Mouse (Mus musculus) gastrocnemius, postnatal 25 days (tissue): ENCODE data around the gene Gmpr. TPM values are rescaled to one million over a fixed set of nuclear protein-coding genes. Genes with fewer than 3 reads are reported as not detected.

Experiments used
- DNase-seq: peaks from one replicate; pipeline ENCODE4 v3.0.0; 2022
- total RNA-seq, 2 experiments: library from RNA; stranded (reverse); gene quantifications; 1 replicate in 1 of 2; 2 replicates in 1 of 2; pipeline ENCODE4 v1.2.3; 2021

Gmpr gene
- total RNA-seq, 2 experiments from 2014 or later = 132 to 159 TPM

GRCm38 (mm10) chr13:45502791-45503190, 4.5 kb upstream of the Gmpr start:
- DNase-seq = no peak

DNA sequence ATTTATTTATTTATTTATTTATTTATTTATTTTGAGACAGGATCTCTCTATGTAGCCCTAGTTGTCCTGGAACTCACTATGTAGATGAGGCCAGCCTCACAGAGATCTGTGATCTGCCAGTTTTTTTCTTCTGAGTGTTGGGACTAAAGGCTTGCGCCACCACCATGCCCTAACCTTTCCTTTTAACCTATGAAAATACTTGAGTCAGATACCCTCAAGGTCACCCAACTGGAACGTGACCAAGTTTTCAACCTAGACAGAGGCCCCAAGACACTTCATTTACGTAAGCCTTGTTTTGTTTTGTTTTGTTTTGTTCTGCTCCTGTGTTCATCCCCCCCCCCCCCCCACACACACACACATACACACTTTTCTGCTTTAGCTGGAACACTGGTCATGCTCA, 1.7 kb upstream of the Gmpr start:
- DNase-seq = no peak

GRCm38 (mm10) chr13:45508495-45508894, 1.3 kb downstream of the Gmpr start:
- DNase-seq = peak; percentile 82

DNA sequence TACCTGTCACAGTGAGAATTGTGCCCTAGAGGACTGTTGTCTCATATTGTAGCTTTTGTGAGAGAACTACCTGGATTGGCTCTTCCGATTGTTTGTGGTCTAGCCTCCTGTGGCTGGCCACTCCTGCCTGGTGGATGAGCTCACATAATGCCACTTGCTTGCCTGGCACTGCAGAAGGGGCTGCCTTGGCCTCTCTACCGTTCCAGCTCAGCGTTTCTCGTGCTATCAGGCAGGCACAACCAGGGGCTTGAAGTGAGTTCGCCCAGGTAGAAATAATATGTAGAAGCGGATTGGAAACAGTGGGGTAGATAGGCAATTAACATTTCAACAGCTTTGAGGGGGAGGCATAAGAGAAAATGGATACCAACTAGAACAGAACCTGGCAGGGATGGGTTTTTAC, 2.1 kb downstream of the Gmpr start:
- no peak for DNase-seq

- DNase-seq = no peak
These were observed 4.6 kb downstream of the Gmpr start for GRCm38 (mm10) chr13:45511706-45512435.

DNA sequence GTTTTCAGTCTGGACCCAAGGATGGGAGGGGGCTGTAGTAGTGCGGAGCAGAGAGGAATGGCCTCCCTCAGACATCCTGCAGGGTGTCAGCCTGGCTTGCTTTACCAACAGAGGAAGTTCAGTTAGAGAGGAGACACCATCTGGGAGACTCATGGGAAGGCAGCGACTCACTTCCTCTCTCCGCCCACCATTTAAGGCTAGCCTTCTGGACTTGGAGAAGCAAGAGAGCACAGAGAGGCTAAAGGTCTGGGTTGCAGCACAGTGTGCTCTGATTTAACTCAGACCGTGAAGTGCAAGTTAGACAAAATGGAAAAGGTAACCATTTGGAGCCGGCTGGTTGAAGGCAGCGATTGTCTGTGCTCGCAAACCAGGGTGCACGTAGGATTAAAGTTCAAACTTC, 5.3 kb downstream of the Gmpr start:
- DNase-seq = no peak

GRCm38 (mm10) chr13:45513009-45513984, 6.1 kb downstream of the Gmpr start:
- DNase-seq = no peak

GRCm38 (mm10) chr13:45514115-45514514, 6.9 kb downstream of the Gmpr start:
- no peak for DNase-seq

DNA sequence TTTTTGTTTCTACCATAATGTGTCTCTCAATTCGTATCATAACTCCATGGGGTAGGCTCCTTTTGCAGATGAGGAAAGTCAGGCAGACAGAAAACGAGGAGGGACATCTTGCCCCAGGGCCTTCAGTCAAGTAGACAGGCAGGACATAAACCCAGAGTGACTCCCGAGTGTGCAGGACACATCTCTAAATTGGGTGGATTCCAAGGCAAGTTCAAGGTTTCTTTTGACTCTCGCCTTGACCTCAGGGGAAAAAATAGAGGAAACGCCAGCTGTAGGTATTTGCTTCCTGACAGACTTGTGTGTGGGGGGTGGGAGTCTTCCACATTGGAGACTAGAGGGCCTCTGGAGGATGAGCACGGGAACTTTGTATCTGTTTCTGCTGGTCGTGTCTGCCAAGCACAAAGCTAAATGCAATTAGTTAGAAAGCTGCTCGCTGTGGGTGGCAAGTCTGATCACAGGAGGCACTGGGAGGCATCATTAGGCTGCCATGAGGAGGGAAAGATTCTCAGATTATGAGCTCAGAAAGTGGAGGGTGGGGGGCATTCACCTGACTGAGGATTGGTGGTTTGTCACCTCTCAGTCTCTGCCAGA, 7.7 kb downstream of the Gmpr start:
- no peak for DNase-seq

- DNase-seq = peak; percentile 43
These were observed 9.5 kb downstream of the Gmpr start for GRCm38 (mm10) chr13:45516501-45517393.

GRCm38 (mm10) chr13:45524305-45524704, 17.1 kb downstream of the Gmpr start:
- DNase-seq = peak; percentile 59

GRCm38 (mm10) chr13:45524791-45525435, 17.7 kb downstream of the Gmpr start:
- DNase-seq = no peak

GRCm38 (mm10) chr13:45526230-45526629, 19.0 kb downstream of the Gmpr start:
- DNase-seq = no peak

- no peak for DNase-seq
These were observed 20.2 kb downstream of the Gmpr start for GRCm38 (mm10) chr13:45527232-45527964.

GRCm38 (mm10) chr13:45528787-45529186, 21.5 kb downstream of the Gmpr start:
- DNase-seq = no peak

GRCm38 (mm10) chr13:45530754-45531153, 23.5 kb downstream of the Gmpr start:
- DNase-seq = peak; percentile 31

GRCm38 (mm10) chr13:45535731-45536453, 28.6 kb downstream of the Gmpr start:
- DNase-seq = no peak

GRCm38 (mm10) chr13:45537110-45537509, 29.9 kb downstream of the Gmpr start:
- DNase-seq = peak; percentile 34

DNA sequence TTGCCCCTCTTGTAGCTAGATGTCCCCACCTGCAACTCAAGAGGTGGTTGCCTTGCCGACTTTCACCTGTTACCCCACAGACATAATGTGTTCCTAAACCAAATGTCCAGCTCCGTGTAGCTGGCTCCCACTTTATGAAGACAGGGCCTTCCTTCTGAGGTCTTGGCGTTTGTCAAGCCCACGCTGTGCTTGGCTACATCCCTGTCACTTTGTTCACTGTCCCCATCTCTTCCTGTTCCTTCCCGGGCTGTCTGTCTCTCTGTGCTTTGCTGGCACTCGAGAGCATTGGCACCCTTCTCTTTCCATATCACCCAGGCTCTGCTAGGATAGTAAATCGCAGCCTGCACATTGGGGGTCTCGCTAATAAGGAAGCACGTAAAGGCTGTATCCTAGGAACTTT, 30.8 kb downstream of the Gmpr start:
- DNase-seq = no peak
